Mouse (Mus musculus) kidney, adult 2 months (tissue): ENCODE measurements around the gene Tctex1d4. TPM values are rescaled to one million over a fixed set of nuclear protein-coding genes. Genes with fewer than 3 reads are reported as not detected.

Experiments
- DNase-seq: peaks from one replicate; pipeline ENCODE4 v3.0.0; 2021
- H3K27ac ChIP-seq: fragments of 200-500 bp; 2 replicates; pipeline ENCODE4 v1.5.1; 2012; ENCODE audit warnings: low read depth, low read length, control low read depth, inconsistent platforms; ENCODE audit not compliant: insufficient read depth
- H3K27me3 ChIP-seq: fragments of 200-500 bp; replicated peaks from 2 replicates; pipeline ENCODE4 v1.6.1; 2012; ENCODE audit warnings: mild to moderate bottlenecking, moderate library complexity, low read length, inconsistent platforms; ENCODE audit not compliant: control insufficient read depth, insufficient read depth
- H3K36me3 ChIP-seq: fragments of 200-500 bp; 2 replicates; pipeline ENCODE4 v1.6.1; 2012; ENCODE audit warnings: mild to moderate bottlenecking, moderate library complexity, low read length, inconsistent platforms; ENCODE audit not compliant: control insufficient read depth, insufficient read depth
- H3K4me1 ChIP-seq: fragments of 200-500 bp; 2 replicates; pipeline ENCODE4 v1.6.1; 2011; ENCODE audit warnings: low read length; ENCODE audit not compliant: control insufficient read depth, insufficient read depth
- H3K4me3 ChIP-seq: fragments of 200-500 bp; 2 replicates; pipeline ENCODE4 v1.5.1; 2011; ENCODE audit warnings: mild to moderate bottlenecking, low read depth, low read length, control low read depth; ENCODE audit not compliant: insufficient read depth
- CTCF ChIP-seq: fragments of 200-500 bp; conservative IDR thresholded peaks from 2 replicates; pipeline ENCODE4 v1.5.1; 2011; ENCODE audit warnings: low read depth, mild to moderate bottlenecking, control low read depth, low read length, moderate library complexity, mixed read lengths; ENCODE audit not compliant: insufficient read depth, insufficient read length
- POLR2A ChIP-seq: fragments of 200-500 bp; IDR thresholded peaks from one replicate; pipeline ENCODE4 v1.6.1; 2011; ENCODE audit warnings: low read depth, low read length, control low read depth
- WGBS: fragments of 180-500 bp; shearing (Covaris S2); methylation state at CpG from one replicate; pipeline ENCODE4 v1.1.7; 2018; 5-methylcytosine and 5-hydroxymethylcytosine counted together
- polyA plus RNA-seq: library from polyadenylated mRNA; depleted of rRNA; stranded (reverse); fragments of >200 nt; gene quantifications from 2 replicates; pipeline ENCODE4 v1.2.3, GENCODE M21; 2012

The Tctex1d4 gene
- polyA plus RNA-seq, 1 experiment: 0.20 TPM

DNA sequence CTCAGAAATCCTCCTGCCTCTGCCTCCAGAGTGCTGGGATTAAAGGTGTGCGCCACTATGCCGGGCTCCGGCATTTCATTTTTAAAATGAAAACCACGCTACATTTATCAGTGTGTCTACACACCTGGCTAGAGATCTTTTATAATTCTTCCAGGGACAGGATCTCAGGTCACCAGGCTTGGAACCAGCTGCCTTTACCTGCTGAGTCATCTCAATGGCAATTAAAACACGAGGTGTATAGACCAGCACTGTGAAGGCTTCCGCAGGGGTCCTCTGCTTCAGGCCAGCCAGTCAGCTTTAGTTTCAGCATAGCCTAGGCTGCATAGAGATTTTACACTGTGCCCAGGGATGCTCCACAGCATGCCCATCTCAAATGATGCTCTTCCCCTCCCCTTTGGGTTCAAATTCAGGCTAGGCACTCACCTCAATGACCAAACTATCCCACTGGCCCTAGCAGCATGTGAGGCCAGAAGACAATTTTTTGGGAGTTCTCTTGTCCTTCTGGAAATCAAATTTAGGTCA lies 23.7 kb downstream of the Tctex1d4 start:
- Histone ChIP-seq H3K4me3 (no peak overlapping the region), H3K27ac (no peak overlapping the region), H3K4me1 (no peaks in the 10 kb centered on the region), H3K36me3 (peaks cover 8% of the 10 kb centered on the region; the same call in 1 of the 2 replicates), H3K27me3 (no peaks in the 10 kb centered on the region)
- 91% methylated on average over 6 of the region's 6 CpGs for WGBS
- TF ChIP-seq CTCF: no peak
- no peak for TF ChIP-seq POLR2A
- DNase-seq: no peak

DNA sequence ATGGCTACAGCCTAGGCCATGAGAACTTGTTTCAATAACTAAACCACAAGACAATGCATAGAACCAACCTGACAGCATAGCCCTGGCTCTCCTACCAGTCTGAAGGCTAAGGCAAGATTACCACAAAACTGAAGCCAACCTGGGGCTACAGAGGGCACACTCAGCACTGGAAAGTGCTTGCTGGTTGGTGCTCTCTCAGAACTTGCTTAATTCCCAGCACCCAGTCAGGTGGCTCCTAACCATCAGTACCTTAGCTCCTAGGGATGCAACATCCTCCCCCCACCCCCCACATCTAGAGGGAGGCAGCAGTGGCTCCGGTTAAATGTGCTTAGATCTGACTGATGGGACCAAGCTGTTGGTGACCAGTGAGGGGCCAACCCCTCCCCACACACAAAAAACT lies 24.8 kb downstream of the Tctex1d4 start:
- WGBS: 61% methylated on average over 1 of the region's 1 CpGs
- H3K4me3 ChIP-seq: no peak overlapping the region
- no peak overlapping the region for H3K27ac ChIP-seq
- no peak for TF ChIP-seq CTCF
- TF ChIP-seq POLR2A: no peak
- DNase-seq: no peak
- no peaks in the 10 kb centered on the region for H3K27me3 ChIP-seq
- peaks cover 8% of the 10 kb centered on the region; the same call in 1 of the 2 replicates for H3K36me3 ChIP-seq
- H3K4me1 ChIP-seq: no peaks in the 10 kb centered on the region

DNA sequence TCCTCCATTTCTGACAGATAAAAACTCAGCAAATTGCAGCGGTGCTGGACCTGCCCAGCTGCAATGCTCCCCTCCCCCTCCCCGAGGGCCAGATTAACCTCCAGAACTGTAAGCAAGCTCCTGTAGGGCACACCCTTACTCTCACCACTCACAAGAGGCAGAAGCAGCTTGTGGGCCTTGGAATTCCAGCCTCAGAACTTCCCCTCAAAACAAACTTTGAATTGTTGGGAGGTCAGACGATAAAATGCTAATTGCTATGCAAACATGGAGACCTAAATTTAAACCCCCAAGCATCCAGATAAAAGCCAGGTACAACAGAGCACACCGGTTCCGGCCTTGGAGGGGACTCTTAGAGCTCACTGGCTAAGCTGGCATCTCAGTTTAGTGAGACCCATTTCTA lies 26.1 kb downstream of the Tctex1d4 start:
- Histone ChIP-seq H3K27me3 (no peaks in the 10 kb centered on the region), H3K27ac (no peak overlapping the region)

DNA sequence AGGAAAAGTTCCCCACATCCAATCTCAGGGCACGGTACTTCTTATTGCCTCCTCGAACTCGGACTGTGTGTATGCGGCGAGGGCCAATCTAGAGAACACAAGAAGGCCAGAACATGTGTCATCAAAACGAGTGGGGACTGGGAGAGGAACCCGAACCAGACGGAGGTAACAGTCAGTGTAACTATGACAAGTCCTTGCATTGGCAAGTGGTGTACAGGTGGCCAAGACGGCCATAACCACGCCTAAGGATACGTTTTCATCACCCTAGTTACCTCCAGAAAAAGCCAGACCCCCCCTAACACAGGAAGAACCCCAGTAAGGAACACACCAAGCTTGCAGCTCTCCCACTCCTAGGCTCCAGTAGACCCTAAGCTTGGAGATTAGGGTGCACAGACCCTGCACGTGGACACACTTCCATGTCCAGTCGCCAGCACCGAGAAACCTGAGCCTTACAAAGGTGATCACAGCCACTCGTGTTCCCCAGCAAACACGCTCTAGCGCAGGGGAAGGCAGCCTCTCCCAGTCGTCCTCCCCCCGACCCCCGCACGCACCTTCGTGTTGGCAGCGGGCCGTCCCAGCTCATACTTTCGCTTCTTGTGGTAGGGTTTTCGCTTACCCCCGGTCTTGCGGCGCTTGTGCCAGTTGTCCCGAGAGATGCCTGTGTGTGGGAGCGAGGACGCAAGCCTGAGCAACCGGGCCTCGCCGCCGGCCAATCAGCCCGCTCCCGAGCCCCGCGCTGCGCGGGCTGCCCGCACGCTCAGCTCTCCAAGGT lies 28.6 kb downstream of the Tctex1d4 start:
- peak overlapping the region; percentile 66; the same call in 1 of the 2 replicates for H3K27ac ChIP-seq
- WGBS: 3% methylated on average over 44 of the region's 44 CpGs

More for the DNA sequence above, 26.1 kb downstream of the Tctex1d4 start:
- H3K4me3 ChIP-seq: no peak overlapping the region
- no peaks in the 10 kb centered on the region for H3K4me1 ChIP-seq
- no peak for TF ChIP-seq POLR2A
- no peak for TF ChIP-seq CTCF
- DNase-seq: no peak
- WGBS: 67% methylated on average over 5 of the region's 5 CpGs
- H3K36me3 ChIP-seq: peaks cover 8% of the 10 kb centered on the region; the same call in 1 of the 2 replicates

DNA sequence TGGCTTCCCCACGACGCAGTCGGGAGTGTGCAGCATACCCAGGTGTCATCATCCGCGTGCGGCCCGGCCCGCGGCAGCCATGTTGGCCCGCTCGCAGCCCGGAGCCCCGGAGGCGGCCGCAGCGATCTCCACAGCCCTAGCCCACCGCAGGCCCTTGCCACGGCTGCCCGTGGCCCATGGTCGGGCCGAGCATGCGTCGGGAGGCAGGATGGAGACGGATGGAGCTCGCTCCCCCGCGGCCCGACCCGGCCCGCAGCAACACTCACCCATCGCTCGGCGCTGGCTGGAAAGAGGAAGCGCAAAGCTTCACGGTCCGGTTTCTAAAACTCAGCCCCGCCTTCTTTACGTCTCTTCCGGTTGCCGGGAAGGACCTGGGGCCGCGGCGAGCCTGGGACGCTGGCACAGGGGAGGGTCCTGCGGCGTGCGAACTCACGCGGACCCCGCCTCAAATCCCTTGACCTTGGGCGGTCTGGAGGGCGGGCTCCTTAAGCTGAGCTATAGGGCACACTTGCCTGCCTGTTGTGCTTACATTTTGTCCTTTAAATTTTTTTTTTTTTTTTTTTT lies 29.3 kb downstream of the Tctex1d4 start, which contains the start of gene Rps8:
Rps8 (minus strand) TSS at position 452 of the 564 bp plus-strand sequence.
- Histone ChIP-seq H3K27ac (peak within 1 kb of the TSS; percentile 71), H3K4me1 (no peaks in the 10 kb centered on the region), H3K36me3 (peaks cover 8% of the 10 kb centered on the region; the same call in 1 of the 2 replicates), H3K4me3 (peak within 1 kb of the TSS; percentile 80), H3K27me3 (no peaks in the 10 kb centered on the region)
- under 1% methylated on average over 52 of the region's 52 CpGs for WGBS
- DNase-seq: peak; percentile 92
- TF ChIP-seq POLR2A (peak; percentile 93), CTCF (no peak)

More for the DNA sequence above, 28.6 kb downstream of the Tctex1d4 start:
- Histone ChIP-seq H3K27me3 (no peaks in the 10 kb centered on the region), H3K4me3 (peak overlapping the region; percentile 80), H3K4me1 (no peaks in the 10 kb centered on the region), H3K36me3 (peaks cover 8% of the 10 kb centered on the region; the same call in 1 of the 2 replicates)
- TF ChIP-seq POLR2A: no peak
- TF ChIP-seq CTCF: no peak
- no peak for DNase-seq

DNA sequence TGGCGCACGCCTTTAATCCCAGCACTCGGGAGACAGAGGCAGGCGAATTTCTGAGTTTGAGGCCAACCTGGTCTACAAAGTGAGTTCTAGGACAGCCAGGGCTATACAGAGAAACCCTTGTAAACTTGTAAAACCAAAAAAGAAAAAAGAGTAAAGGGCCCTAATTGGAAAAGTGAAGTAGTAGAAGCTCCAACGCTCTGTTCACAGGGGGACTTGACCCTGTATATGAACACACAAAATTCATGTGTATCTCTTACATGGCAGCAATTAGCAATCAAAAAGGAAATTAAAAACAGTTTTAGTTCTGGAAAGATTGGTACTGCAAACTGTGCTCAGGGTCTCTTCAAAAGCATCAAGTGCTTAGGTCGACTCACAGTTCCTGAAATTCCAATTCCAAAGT lies 29.8 kb downstream of the Tctex1d4 start:
- WGBS: 24% methylated on average over 6 of the region's 6 CpGs
- H3K4me3 ChIP-seq: peak overlapping the region; percentile 80; the same call in 1 of the 2 replicates
- no peaks in the 10 kb centered on the region for H3K27me3 ChIP-seq
- no peak overlapping the region for H3K27ac ChIP-seq
- DNase-seq: no peak
- H3K4me1 ChIP-seq: no peaks in the 10 kb centered on the region
- TF ChIP-seq CTCF (no peak), POLR2A (no peak)
- peaks cover 6% of the 10 kb centered on the region; the same call in 1 of the 2 replicates for H3K36me3 ChIP-seq

DNA sequence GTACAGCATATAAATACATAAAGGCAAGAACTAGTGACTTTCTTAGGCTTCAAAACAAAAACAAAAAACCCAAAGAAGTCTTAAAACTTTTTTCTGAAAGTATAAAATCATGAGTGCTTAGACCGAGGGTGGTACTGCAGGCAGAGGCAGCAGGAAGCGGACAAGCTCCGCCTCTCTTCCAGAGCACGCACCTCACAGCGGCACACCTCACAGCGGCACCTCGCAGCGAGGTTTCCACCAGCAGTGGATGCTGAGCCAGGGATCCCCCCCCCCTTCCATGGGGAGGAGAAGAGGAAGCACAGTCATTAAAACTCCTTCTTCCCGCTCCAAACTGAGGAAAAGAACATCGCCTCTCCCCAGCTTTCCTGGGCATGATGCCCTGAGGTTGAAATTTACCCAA lies 33.1 kb downstream of the Tctex1d4 start:
- H3K4me3 ChIP-seq: no peak overlapping the region

More for the DNA sequence above, 33.1 kb downstream of the Tctex1d4 start:
- no peaks in the 10 kb centered on the region for H3K27me3 ChIP-seq
- no peak for DNase-seq
- TF ChIP-seq POLR2A: no peak
- no peak for TF ChIP-seq CTCF
- no peaks in the 10 kb centered on the region for H3K4me1 ChIP-seq
- no peak overlapping the region for H3K27ac ChIP-seq
- H3K36me3 ChIP-seq: no peaks in the 10 kb centered on the region
- WGBS: 73% methylated on average over 10 of the region's 10 CpGs
